12 mouse cellular contexts compared by ENCODE assay signal in the genomic region with DNA sequence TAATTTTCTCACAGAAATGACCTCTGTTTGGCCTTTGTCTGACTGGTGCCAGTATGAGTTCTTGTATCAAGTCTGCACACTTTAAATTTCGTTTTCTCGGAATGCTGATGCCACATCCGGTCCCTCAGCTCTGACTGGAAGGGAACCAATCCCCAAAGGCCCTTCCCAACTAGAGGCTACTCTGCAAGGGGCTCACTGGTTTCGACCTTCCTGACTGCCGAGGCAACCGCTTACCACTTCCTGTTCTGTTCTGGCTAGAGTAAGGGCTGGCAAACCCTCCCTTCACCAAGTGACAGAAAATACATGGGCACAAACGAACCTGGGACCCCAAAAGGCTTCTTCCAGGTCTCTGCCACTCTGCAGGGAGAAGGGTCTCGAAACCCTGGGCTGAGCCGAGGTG. TPM values are rescaled to one million over a fixed set of nuclear protein-coding genes. Genes with fewer than 3 reads are reported as not detected.
A peak's percentile ranks its signal among the peaks of the same experiment; 100 is the strongest.
DNase-seq lines count a peak whose midpoint lies in the region; ATAC-seq and TF ChIP-seq lines count a peak whose summit lies in the region.
"Had no signal": no experiment of that assay in that cellular context is flagged by ENCODE, and none has a peak within 500 bp of the region (broad histone marks: within the 10 kb centered on the region; RNA-seq: fewer than 3 reads in every experiment).

No protein-coding gene starts in this region.

- no peak overlapping the region for H3K9ac ChIP-seq in heart, postnatal 0 days (replicated peaks; ENCODE audit: low read depth, low read length)
- no peak overlapping the region for H3K9ac ChIP-seq in intestine, postnatal 0 days (ENCODE audit: low read depth, low read length)

- no peak overlapping the region for H3K4me3 ChIP-seq in lung, adult 2 months (replicated peaks; ENCODE audit: extremely low read depth, low read depth, low read length)
- H3K4me3 ChIP-seq in heart, postnatal 0 days (ENCODE audit: low read depth, low read length) = peak overlapping the region; percentile 17; the same call in 1 of the 2 replicates
- H3K4me3 ChIP-seq in intestine, postnatal 0 days (ENCODE audit: low read depth, low read length) = no peak overlapping the region

- no peaks in the 10 kb centered on the region for H3K27me3 ChIP-seq in heart, postnatal 0 days (ENCODE audit: control insufficient read depth, insufficient read depth, low read length)
- no peaks in the 10 kb centered on the region for H3K27me3 ChIP-seq in intestine, postnatal 0 days (replicated peaks; ENCODE audit: control insufficient read depth, insufficient read depth, low read length)

- no peaks in the 10 kb centered on the region for H3K9me3 ChIP-seq in heart, postnatal 0 days (replicated peaks; ENCODE audit: control insufficient read depth, low read length)
- no peaks in the 10 kb centered on the region for H3K9me3 ChIP-seq in intestine, postnatal 0 days (ENCODE audit: control insufficient read depth)

- peak; percentile 29 to 32 for DNase-seq in lung, postnatal 4 days
- no peak for DNase-seq in lung, adult 2 months
- no peak for DNase-seq in heart, postnatal 0 days (ENCODE audit: low spot score)
- peak; percentile 70 for DNase-seq in naive thymus-derived CD4-positive, alpha-beta T cell, adult 2 months (ENCODE audit: low read depth)
- no peak for DNase-seq in adrenal gland, postnatal 25 days
- DNase-seq in left cerebral cortex, adult 11 months (ENCODE audit: low spot score) = no peak
- DNase-seq in gastrocnemius, postnatal 4 days (ENCODE audit: low spot score in 2 of 2) = no peak
- DNase-seq: cerebellum, postnatal 10 days; kidney, adult 8-10 months; left cerebral cortex, postnatal 4 days had no signal

- no peak for TF ChIP-seq EP300 in heart, postnatal 0 days (IDR thresholded peaks at IDR 0.05; ENCODE audit: low read depth)

- no peak overlapping the region; the same call in 1 of the 2 replicates for H3K27ac ChIP-seq in heart, postnatal 0 days (ENCODE audit: low read depth)
- no peak overlapping the region for H3K27ac ChIP-seq in intestine, postnatal 0 days (ENCODE audit: low read depth, low read length)

- no peaks in the 10 kb centered on the region for H3K4me1 ChIP-seq in lung, adult 2 months (ENCODE audit: control insufficient read depth, insufficient read depth, low read length)
- no peaks in the 10 kb centered on the region for H3K4me1 ChIP-seq in heart, postnatal 0 days (ENCODE audit: control insufficient read depth, insufficient read depth)
- H3K4me1 ChIP-seq in intestine, postnatal 0 days (replicated peaks; ENCODE audit: control insufficient read depth, insufficient read depth, low read length) = no peaks in the 10 kb centered on the region

- TF ChIP-seq CTCF in lung, adult 2 months (IDR thresholded peaks at IDR 0.05; ENCODE audit: insufficient read depth, low read length) = no peak
- no peak for TF ChIP-seq CTCF in heart, postnatal 0 days (IDR thresholded peaks at IDR 0.05; ENCODE audit: low read depth)
- no peak for TF ChIP-seq CTCF in intestine, postnatal 0 days (IDR thresholded peaks at IDR 0.05; ENCODE audit: low read depth)

- no peaks in the 10 kb centered on the region for H3K36me3 ChIP-seq in heart, postnatal 0 days (replicated peaks; ENCODE audit: control insufficient read depth, insufficient read depth, low read length)
- H3K36me3 ChIP-seq in intestine, postnatal 0 days (ENCODE audit: control insufficient read depth, insufficient read depth) = no peaks in the 10 kb centered on the region

- WGBS in lung, adult 2 months = 54% methylated on average over 9 of the region's 9 CpGs
- 62% methylated on average over 9 of the region's 9 CpGs for WGBS in heart, postnatal 0 days
- 76% methylated on average over 9 of the region's 9 CpGs for WGBS in intestine, postnatal 0 days

- TF ChIP-seq POLR2A in lung, adult 2 months (IDR thresholded peaks at IDR 0.05; ENCODE audit: borderline replicate concordance, extremely low read depth, low read depth, low read length) = no peak

- no peak for ATAC-seq in heart, postnatal 0 days (ENCODE audit: insufficient read depth, low read depth)
- no peak for ATAC-seq in intestine, postnatal 0 days

- peak overlapping the region; percentile 8; the same call in 1 of the 2 replicates for H3K4me2 ChIP-seq in heart, postnatal 0 days (ENCODE audit: low read depth, low read length)
- H3K4me2 ChIP-seq in intestine, postnatal 0 days (replicated peaks; ENCODE audit: low read depth) = no peak overlapping the region

RNA-seq across cellular contexts. Expression of a gene that starts 1.6 kb away (rescaled TPM):
- polyA plus RNA-seq in lung, adult 2 months (2012; rRNA removed) = 3.0 and 6.0 TPM in 2 replicates
- 0.15 and 7.9 TPM in 2 replicates for total RNA-seq in heart, postnatal 0 days (2014; rRNA removed; ENCODE audit: low replicate concordance)
- polyA plus RNA-seq in heart, postnatal 0 days (2015; fragmentation: Nextera tagmentation; extraction: Ambion mirVana) = not detected in 2 replicates
- 0.15 TPM in 1 of 2 replicates, not detected in the other for total RNA-seq in adrenal gland, postnatal 25 days (2021)
- under 1 TPM; 0.15 to 0.29 TPM for total RNA-seq in gastrocnemius, postnatal 4 days (2021)
- polyA plus RNA-seq in intestine, postnatal 0 days (2015; fragmentation: Nextera tagmentation; extraction: Ambion mirVana) = 0.24 TPM in 1 of 2 replicates, not detected in the other

RNA-seq across cellular contexts. Expression of a gene that starts 15.1 kb away (rescaled TPM):
- polyA plus RNA-seq in lung, adult 2 months (2012; rRNA removed) = 1.0 and 1.8 TPM in 2 replicates
- total RNA-seq in heart, postnatal 0 days (2014; rRNA removed; ENCODE audit: low replicate concordance) = 0.23 and 0.31 TPM in 2 replicates
- polyA plus RNA-seq in heart, postnatal 0 days (2015; fragmentation: Nextera tagmentation; extraction: Ambion mirVana) = 0.16 and 0.18 TPM in 2 replicates
- 0.12 TPM in 1 of 2 replicates, not detected in the other for total RNA-seq in adrenal gland, postnatal 25 days (2021)
- under 1 TPM; 0.13 to 0.27 TPM for total RNA-seq in gastrocnemius, postnatal 4 days (2021)
- polyA plus RNA-seq in intestine, postnatal 0 days (2015; fragmentation: Nextera tagmentation; extraction: Ambion mirVana) = 0.05 and 0.22 TPM in 2 replicates

RNA-seq across cellular contexts. Expression of a gene that starts 36.8 kb away (rescaled TPM):
- polyA plus RNA-seq in lung, adult 2 months (2012; rRNA removed) = 8.0 and 11.7 TPM in 2 replicates
- 0.19 TPM in 1 of 2 replicates, not detected in the other for total RNA-seq in heart, postnatal 0 days (2014; rRNA removed; ENCODE audit: low replicate concordance)
- 0.36 and 0.44 TPM in 2 replicates for polyA plus RNA-seq in heart, postnatal 0 days (2015; fragmentation: Nextera tagmentation; extraction: Ambion mirVana)
- total RNA-seq in adrenal gland, postnatal 25 days (2021) = 0.52 and 1.00 TPM in 2 replicates
- total RNA-seq in gastrocnemius, postnatal 4 days (2021) = 1 to 10 TPM in 1 of 2 experiments, under 1 TPM in 1; 0.20 to 1.6 TPM
- 1.4 and 2.2 TPM in 2 replicates for polyA plus RNA-seq in intestine, postnatal 0 days (2015; fragmentation: Nextera tagmentation; extraction: Ambion mirVana)

RNA-seq across cellular contexts. Expression of a gene that starts 45.3 kb away (rescaled TPM):
- 6.9 and 7.8 TPM in 2 replicates for polyA plus RNA-seq in lung, adult 2 months (2012; rRNA removed)
- total RNA-seq in heart, postnatal 0 days (2014; rRNA removed; ENCODE audit: low replicate concordance) = 1.2 and 3.5 TPM in 2 replicates
- 2.7 and 3.5 TPM in 2 replicates for polyA plus RNA-seq in heart, postnatal 0 days (2015; fragmentation: Nextera tagmentation; extraction: Ambion mirVana)
- total RNA-seq in adrenal gland, postnatal 25 days (2021) = 1.00 and 1.7 TPM in 2 replicates
- total RNA-seq in gastrocnemius, postnatal 4 days (2021) = 1 to 10 TPM; 3.7 to 4.1 TPM
- polyA plus RNA-seq in intestine, postnatal 0 days (2015; fragmentation: Nextera tagmentation; extraction: Ambion mirVana) = 3.2 and 3.4 TPM in 2 replicates

RNA-seq across cellular contexts. Expression of a gene that starts 53.3 kb away (rescaled TPM):
- polyA plus RNA-seq in lung, adult 2 months (2012; rRNA removed) = 0.74 and 1.3 TPM in 2 replicates
- total RNA-seq in heart, postnatal 0 days (2014; rRNA removed; ENCODE audit: low replicate concordance) = not detected in 2 replicates
- polyA plus RNA-seq in heart, postnatal 0 days (2015; fragmentation: Nextera tagmentation; extraction: Ambion mirVana) = 0.11 and 0.15 TPM in 2 replicates
- total RNA-seq in adrenal gland, postnatal 25 days (2021) = not detected in 2 replicates
- total RNA-seq in gastrocnemius, postnatal 4 days (2021) = under 1 TPM in 1 of 2 experiments, not detected in 1; 0.36 TPM
- not detected in 2 replicates for polyA plus RNA-seq in intestine, postnatal 0 days (2015; fragmentation: Nextera tagmentation; extraction: Ambion mirVana)
- polyA plus RNA-seq: stomach, embryonic 14.5 days had no signal

Comparison
In these comparisons a context has a peak if more than half of its experiments do, and no peak if none do; other contexts are left out.
1. DNase-seq: peak in lung, postnatal 4 days (2 of 2) and naive thymus-derived CD4-positive, alpha-beta T cell, adult 2 months (single experiment); none in lung, adult 2 months (single experiment), heart, postnatal 0 days (single experiment), adrenal gland, postnatal 25 days (single experiment), left cerebral cortex, adult 11 months (single experiment) and gastrocnemius, postnatal 4 days (0 of 2).